Mouse (Mus musculus) cerebellum, adult 9-10 months (tissue): ENCODE measurements around the gene Gm20816.
"Not testable (repeated sequence)": the region's sequence is repeated elsewhere in the genome, so short reads cannot be mapped to it uniquely, and the experiment has no call there.

ENCODE experiments used
- DNase-seq: peaks from one replicate; pipeline ENCODE4 v3.0.0; 2022

The Gm20816 gene

DNA sequence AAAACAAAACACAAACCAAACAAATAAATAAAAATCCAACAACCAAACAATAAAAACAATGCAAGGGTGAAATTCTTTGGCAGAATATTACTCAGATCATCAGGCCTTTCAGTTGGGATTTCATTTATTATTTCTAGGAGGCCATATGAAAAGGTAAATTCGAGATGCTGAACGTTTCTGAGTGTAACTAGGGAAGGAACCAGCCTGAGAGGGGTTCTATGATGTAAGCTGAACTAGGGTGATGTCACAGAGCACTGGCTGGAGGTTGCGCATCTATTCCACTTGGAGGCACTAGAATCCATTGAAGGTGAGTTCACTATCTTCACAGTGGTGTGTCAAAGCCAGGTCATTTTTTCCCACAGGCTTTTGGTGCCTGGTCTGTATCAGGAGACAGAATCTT lies at the start of gene Gm20816:
Gm20816 (plus strand) TSS at position 301 of the 400 bp plus-strand sequence.
- DNase-seq, result not testable (repeated sequence)
